Mouse (Mus musculus) heart, embryonic 14.5 days (tissue): ENCODE data around the gene Dennd1c. TPM values are rescaled to one million over a fixed set of nuclear protein-coding genes. Genes with fewer than 3 reads are reported as not detected.

Source experiments
- ATAC-seq: fragments of 200-750 bp; cut with Nextera tagmentation; 2 replicates; pipeline ENCODE4 v1.8.0; 2017; ENCODE audit warnings: low read depth, moderate TSS enrichment; ENCODE audit not compliant: insufficient number of reproducible peaks, insufficient read depth, low FRiP score
- H3K27ac ChIP-seq, 2 experiments: fragments of 200-500 bp in 1 of 2; fragments of 300-500 bp in 1 of 2; sonication (generic) in 1 of 2; replicated peaks in 1 of 2; 2 replicates each; pipeline ENCODE4 v1.5.1; 2012 to 2014; ENCODE audit warnings: low read depth in 2 of 2, low read length in 2 of 2, control low read depth in 1 of 2, mild to moderate bottlenecking in 1 of 2, mixed read lengths in 1 of 2; ENCODE audit not compliant: control insufficient read depth in 1 of 2, insufficient read depth in 1 of 2
- H3K27me3 ChIP-seq: fragments of 300-500 bp; sonication (generic); 2 replicates; pipeline ENCODE4 v1.6.1; 2014; ENCODE audit warnings: mild to moderate bottlenecking, low read length, control low read depth; ENCODE audit not compliant: control insufficient read depth, insufficient read depth
- H3K36me3 ChIP-seq: fragments of 300-500 bp; sonication (generic); 2 replicates; pipeline ENCODE4 v1.6.1; 2014; ENCODE audit warnings: mild to moderate bottlenecking, control low read depth, low read length, mixed read lengths; ENCODE audit not compliant: control insufficient read depth, insufficient read depth
- H3K4me1 ChIP-seq, 2 experiments: fragments of 200-500 bp in 1 of 2; fragments of 300-500 bp in 1 of 2; sonication (generic) in 1 of 2; 2 replicates each; pipeline ENCODE4 v1.6.1; 2012 to 2014; ENCODE audit warnings: low read length in 2 of 2, control low read depth in 1 of 2, mixed read lengths in 1 of 2; ENCODE audit not compliant: control insufficient read depth in 2 of 2, insufficient read depth in 2 of 2
- H3K4me2 ChIP-seq: fragments of 300-500 bp; sonication (generic); 2 replicates; pipeline ENCODE4 v1.6.1; 2014; ENCODE audit warnings: mild to moderate bottlenecking, low read length
- H3K4me3 ChIP-seq, 2 experiments: fragments of 200-500 bp in 1 of 2; fragments of 300-500 bp in 1 of 2; sonication (generic) in 1 of 2; 2 replicates each; pipeline ENCODE4 v1.5.1; 2012 to 2014; ENCODE audit warnings: low read length in 2 of 2, mild to moderate bottlenecking in 2 of 2, control low read depth in 1 of 2, low read depth in 1 of 2, moderate library complexity in 1 of 2; ENCODE audit not compliant: control insufficient read depth in 1 of 2, insufficient read depth in 1 of 2
- H3K9ac ChIP-seq: fragments of 300-500 bp; sonication (generic); 2 replicates; pipeline ENCODE4 v1.6.1; 2014; ENCODE audit warnings: mild to moderate bottlenecking, low read length
- H3K9me3 ChIP-seq: fragments of 300-500 bp; sonication (generic); 2 replicates; pipeline ENCODE4 v1.6.1; 2016; ENCODE audit warnings: low read length, control low read depth; ENCODE audit not compliant: control insufficient read depth
- WGBS: fragments of 180-500 bp; shearing (Covaris S2); extraction: QIAGEN DNeasy Blood & Tissue Kit; methylation state at CpG from one replicate; pipeline ENCODE4 v1.1.7; 2014; 5-methylcytosine and 5-hydroxymethylcytosine counted together
- polyA plus RNA-seq: library from polyadenylated mRNA; unstranded; fragments of >200 nt; fragmentation: Nextera tagmentation; extraction: Ambion mirVana; gene quantifications from 2 replicates; pipeline ENCODE4 v1.2.1, GENCODE M21; 2014

The Dennd1c gene
- polyA plus RNA-seq, result 0.50 and 0.69 TPM in 2 replicates

DNA sequence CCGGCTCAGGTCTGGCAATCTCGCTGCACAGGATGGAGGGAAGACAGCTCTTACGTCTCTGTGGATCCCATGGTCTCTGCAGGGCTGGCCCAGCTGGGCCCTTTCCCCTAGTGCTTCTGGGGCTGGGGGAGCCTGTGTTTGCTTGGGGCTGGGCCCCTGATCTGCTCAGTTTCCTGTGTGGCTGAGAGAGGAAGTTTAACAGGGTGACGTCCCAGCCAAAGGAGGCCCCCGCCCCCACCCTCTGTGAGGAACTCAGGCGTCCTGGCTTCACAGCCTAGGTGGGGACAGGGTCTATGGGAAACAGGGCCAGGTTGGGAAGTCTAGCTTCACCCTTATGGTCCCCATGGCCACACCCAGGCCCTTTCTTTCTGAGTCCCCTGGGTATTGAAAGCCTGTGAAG is at the start of gene Dennd1c:
Gene Dennd1c, minus strand, starts transcription at position 179 of the 400 bp plus-strand sequence.
- Histone ChIP-seq H3K27me3 (no peaks in the 10 kb centered on the region), H3K4me2 (no peak within 1 kb of the TSS), H3K4me1 (no peaks in the 10 kb centered on the region; a peak in 1 of 4 replicates), H3K27ac (no peak within 1 kb of the TSS), H3K4me3 (no peak within 1 kb of the TSS), H3K9me3 (no peaks in the 10 kb centered on the region), H3K9ac (no peak within 1 kb of the TSS; the same call in 1 of the 2 replicates), H3K36me3 (no peaks in the 10 kb centered on the region)
- ATAC-seq, result no peak
- 42% methylated on average over 6 of the region's 6 CpGs for WGBS

DNA sequence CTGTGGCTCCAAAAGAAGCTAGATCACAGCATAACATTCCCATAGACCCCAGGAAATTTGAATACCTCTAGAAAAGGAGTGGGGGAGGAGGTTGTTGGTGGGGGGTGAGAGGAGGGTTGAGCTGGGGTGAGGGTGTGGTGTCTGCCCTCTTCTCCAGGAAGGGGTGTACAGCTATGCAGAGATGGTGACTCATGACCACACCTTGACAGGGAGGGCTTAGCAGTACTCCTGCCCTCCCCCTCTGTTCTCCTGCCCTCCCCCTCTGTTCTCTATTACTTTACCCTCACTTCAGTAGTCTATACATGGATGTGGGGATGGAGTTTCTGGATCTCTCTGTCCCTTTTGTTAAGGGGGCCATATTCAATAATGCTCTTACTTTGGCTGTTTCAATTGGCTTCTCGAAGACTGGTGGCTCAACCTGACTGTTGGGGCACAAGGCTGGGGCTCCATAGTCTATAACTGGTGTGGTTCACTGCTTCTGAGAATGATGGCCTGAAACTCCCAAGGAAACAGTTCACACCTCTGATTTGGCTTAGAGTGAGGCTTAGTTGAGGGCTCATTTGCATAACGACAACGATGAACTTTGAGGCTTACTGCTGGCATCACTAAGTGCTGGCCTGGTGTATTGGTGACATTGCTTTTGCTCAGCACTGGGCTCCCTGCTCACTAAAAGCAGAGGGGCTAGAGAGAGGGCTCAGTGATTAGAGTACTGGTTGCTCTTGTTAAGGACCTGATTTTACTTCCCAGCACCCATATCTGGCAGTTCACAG is 47.7 kb upstream of the Dennd1c start:
- Histone ChIP-seq H3K27ac (no peak overlapping the region), H3K4me2 (no peak overlapping the region), H3K9me3 (no peaks in the 10 kb centered on the region), H3K4me1 (no peaks in the 10 kb centered on the region), H3K9ac (no peak overlapping the region), H3K36me3 (no peaks in the 10 kb centered on the region), H3K27me3 (no peaks in the 10 kb centered on the region), H3K4me3 (no peak overlapping the region)
- 49% methylated on average over 3 of the region's 3 CpGs for WGBS
- no peak for ATAC-seq

DNA sequence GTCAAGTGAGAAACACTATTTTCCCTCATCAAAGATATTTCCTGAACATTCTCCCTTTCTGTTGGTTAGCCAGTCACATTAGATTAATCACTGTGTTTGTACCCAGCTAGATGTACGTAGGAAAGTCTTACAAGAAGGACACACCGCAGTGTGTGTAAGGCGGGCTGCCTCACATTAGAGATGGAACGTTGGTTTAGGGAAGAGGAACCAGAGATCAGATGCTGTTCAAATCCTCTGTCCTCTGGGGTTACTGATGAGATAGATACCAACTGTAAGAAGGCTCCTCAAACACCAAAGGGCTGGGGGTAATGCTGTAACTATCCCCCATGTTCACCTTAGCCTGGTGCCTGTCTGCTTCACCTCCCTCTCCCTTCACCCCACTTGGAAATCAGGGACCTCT is 46.5 kb upstream of the Dennd1c start:
- Histone ChIP-seq H3K4me3 (no peak overlapping the region), H3K36me3 (no peaks in the 10 kb centered on the region), H3K9ac (no peak overlapping the region), H3K27ac (no peak overlapping the region), H3K27me3 (no peaks in the 10 kb centered on the region), H3K4me2 (no peak overlapping the region), H3K9me3 (no peaks in the 10 kb centered on the region), H3K4me1 (no peaks in the 10 kb centered on the region)
- no peak for ATAC-seq
- 76% methylated on average over 4 of the region's 4 CpGs for WGBS

DNA sequence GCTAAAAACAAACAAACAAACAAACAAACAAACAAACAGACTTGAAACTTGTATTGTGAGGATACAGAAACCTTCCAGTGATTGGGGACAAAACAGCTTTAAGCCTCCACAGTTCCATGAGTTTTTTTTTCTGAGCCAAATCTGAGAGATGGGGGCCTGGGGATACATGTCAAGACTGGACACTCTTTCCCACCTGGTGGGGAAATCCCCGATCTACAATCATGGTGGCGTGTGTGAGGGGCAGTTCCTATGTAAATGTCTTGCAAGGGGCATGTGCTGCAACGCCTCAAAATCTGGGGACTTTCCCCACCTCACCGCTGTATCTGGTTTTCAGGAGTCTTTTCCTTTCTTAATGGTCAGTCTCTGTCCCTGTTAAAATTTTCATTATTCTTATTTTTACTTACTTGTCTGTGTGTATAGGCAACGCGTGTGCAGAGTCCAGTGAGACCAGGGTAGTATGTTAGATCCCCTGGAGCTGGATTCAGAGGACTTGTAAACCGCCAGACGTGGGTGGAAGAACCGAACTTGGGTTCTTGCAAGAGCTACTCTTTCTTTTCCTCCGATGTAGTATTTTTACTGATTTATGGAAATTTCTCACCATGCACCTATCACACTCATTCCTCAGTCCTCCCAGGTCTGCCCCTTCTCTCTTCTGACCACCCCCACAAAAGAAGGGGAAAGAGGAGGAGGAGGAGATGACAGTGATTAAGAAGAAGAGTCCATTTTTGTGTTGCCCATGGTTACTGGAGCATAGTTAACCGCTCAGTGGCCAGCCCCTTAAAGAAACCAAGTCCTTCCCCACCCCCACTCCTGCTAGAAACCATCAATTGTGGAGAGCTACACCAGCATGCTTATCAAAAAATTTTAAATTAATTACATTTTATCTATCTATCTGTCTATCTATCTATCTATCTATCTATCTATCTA is 45.1 kb upstream of the Dennd1c start:
- no peaks in the 10 kb centered on the region; a peak in 1 of 4 replicates for H3K4me1 ChIP-seq
- H3K9ac ChIP-seq, result no peak overlapping the region
- H3K36me3 ChIP-seq, result no peaks in the 10 kb centered on the region
- H3K27me3 ChIP-seq, result no peaks in the 10 kb centered on the region
- no peak overlapping the region for H3K4me2 ChIP-seq
- no peak overlapping the region for H3K4me3 ChIP-seq
- no peaks in the 10 kb centered on the region for H3K9me3 ChIP-seq
- H3K27ac ChIP-seq, result no peak overlapping the region
- WGBS, result 81% methylated on average over 11 of the region's 11 CpGs
- no peak for ATAC-seq

DNA sequence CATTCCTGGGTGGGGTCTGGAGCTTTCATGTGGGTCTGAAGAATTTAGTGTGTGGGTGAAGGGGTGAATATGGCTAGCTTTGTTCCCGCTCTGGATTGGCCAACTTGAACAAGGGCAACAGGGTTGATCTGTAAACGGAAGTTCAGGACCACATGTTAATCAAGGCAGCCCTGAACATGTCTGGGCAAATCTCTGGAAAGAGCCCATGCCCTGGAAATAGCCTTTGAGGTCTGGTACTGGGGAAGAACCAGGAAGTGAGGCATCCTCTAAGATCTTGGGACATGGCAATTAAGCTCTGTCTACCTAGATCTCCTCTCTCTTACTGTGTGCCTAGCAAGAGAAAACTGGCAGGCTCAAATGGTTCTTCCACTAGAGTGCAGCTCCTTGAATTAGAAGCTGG is 43.5 kb upstream of the Dennd1c start:
- H3K36me3 ChIP-seq, result no peaks in the 10 kb centered on the region
- no peaks in the 10 kb centered on the region; a peak in 1 of 4 replicates for H3K4me1 ChIP-seq
- no peaks in the 10 kb centered on the region for H3K27me3 ChIP-seq
- no peak overlapping the region for H3K4me3 ChIP-seq
- ATAC-seq, result no peak
- 83% methylated on average over 2 of the region's 2 CpGs for WGBS
- H3K27ac ChIP-seq, result no peak overlapping the region
- H3K9me3 ChIP-seq, result no peaks in the 10 kb centered on the region
- no peak overlapping the region for H3K4me2 ChIP-seq
- H3K9ac ChIP-seq, result no peak overlapping the region

DNA sequence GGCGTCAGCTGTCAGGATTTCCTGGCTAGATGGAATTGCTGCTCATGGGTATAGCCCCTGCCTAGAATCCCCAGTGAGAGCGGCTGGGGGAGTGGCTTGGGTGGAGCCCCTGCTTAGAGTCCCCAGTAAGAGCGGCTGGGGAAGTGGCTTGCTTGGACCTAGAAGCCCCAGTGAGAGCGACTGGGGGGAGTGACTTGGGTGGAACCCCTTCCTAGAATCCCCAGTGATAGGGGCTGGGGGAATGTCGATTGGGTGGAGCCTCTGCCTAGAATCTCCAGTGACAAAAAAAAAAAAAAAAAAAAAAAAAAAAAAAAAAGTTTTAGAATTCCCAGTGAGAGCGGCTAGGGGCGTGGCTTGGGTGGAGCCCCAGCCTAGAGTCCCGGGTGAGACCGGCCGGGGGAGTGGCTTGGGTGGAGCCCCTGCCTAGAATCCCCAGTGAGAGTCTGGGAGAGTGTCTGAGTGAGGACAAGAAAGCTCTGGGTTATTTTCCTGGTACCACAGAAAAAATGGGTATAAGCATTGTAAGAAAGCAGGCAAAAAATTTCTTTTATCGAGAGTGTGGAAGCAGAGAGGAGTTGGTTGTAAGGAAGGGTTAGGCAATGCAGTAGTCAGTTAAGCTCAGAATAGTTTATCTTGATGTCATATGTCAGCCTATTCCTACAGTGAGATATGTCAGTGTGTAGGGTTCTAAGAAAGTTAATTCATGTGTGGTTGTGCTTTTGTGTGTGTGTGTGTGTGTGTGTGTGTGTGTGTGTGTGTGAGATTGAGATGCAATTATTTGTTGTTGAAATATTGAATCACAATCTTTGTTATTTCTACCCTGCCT is 40.4 kb upstream of the Dennd1c start:
- Histone ChIP-seq H3K4me2 (peak overlapping the region; percentile 26), H3K27ac (no peak overlapping the region), H3K27me3 (no peaks in the 10 kb centered on the region), H3K36me3 (no peaks in the 10 kb centered on the region), H3K4me3 (no peak overlapping the region), H3K4me1 (no peaks in the 10 kb centered on the region; a peak in 1 of 4 replicates), H3K9ac (no peak overlapping the region), H3K9me3 (no peaks in the 10 kb centered on the region)
- peak; percentile 73 for ATAC-seq
- WGBS, result 1% methylated on average over 11 of the region's 11 CpGs

DNA sequence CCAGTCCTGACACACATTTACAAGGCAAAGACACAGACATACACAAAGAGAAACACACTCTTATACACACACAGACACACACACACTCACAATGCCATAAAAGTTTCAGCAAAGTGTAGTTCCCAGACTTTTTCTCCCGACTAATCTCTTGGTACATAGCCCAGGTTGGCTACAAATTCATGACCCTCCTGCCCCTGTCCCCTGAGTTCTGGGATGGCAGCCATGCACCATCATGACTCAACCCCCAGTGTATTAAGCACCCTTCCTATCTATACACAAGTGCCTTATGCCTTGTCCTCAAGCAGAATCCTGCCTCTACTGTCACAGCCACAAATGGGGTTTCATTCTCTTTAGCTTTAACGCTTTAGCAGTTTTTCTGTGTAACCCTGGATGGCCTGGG is 38.5 kb upstream of the Dennd1c start:
- H3K27ac ChIP-seq, result no peak overlapping the region
- H3K9ac ChIP-seq, result no peak overlapping the region
- no peaks in the 10 kb centered on the region for H3K27me3 ChIP-seq
- ATAC-seq, result no peak
- no peak overlapping the region for H3K4me3 ChIP-seq
- no peaks in the 10 kb centered on the region; a peak in 1 of 4 replicates for H3K4me1 ChIP-seq
- WGBS, result 72% methylated on average over 2 of the region's 2 CpGs
- H3K4me2 ChIP-seq, result no peak overlapping the region
- no peaks in the 10 kb centered on the region for H3K9me3 ChIP-seq
- no peaks in the 10 kb centered on the region for H3K36me3 ChIP-seq
